Mouse (Mus musculus): ENCODE measurements at regions not wholly inside any gene's neighbourhood (a gene's known extent, or its start where the extent isn't known, plus 50 kb on each side); places are given as distances from the start of the nearest gene placed in this dataset.
A peak's percentile ranks its signal among the peaks of the same experiment; 100 is the strongest.

- DNase-seq, result no peak
These were observed 366.1 kb downstream of the Dnajb9 start for GRCm38 (mm10) chr12:43843907-43844537.

GRCm38 (mm10) chr12:43831976-43832375 is 378.1 kb downstream of the Dnajb9 start:
- DNase-seq, result no peak

GRCm38 (mm10) chr12:43828641-43829040 is 381.5 kb downstream of the Dnajb9 start:
- no peak for DNase-seq

GRCm38 (mm10) chr12:43827901-43828300 is 382.2 kb downstream of the Dnajb9 start:
- no peak for DNase-seq

GRCm38 (mm10) chr12:43827296-43827695 is 382.8 kb downstream of the Dnajb9 start:
- DNase-seq, result peak; percentile 87

- peak; percentile 20 for DNase-seq
These were observed 396.6 kb downstream of the Dnajb9 start for GRCm38 (mm10) chr12:43813559-43813958.

GRCm38 (mm10) chr12:43772766-43773165 is 437.4 kb downstream of the Dnajb9 start:
- DNase-seq, result no peak

GRCm38 (mm10) chr12:43762151-43762550 is 448.0 kb downstream of the Dnajb9 start:
- DNase-seq, result no peak

Measured in layer of hippocampus, adult 9-11 months (tissue).